Mouse (Mus musculus) liver, embryonic 12.5 days (tissue): ENCODE measurements around the gene Arhgap8. TPM values are rescaled to one million over a fixed set of nuclear protein-coding genes. Genes with fewer than 3 reads are reported as not detected.
"Not testable (repeated sequence)": the region's sequence is repeated elsewhere in the genome, so short reads cannot be mapped to it uniquely, and the experiment has no call there.

Experiments used
- ATAC-seq: fragments of 200-750 bp; cut with Nextera tagmentation; 2 replicates; pipeline ENCODE4 v1.8.0; 2017; ENCODE audit warnings: moderate number of reproducible peaks, mild to moderate bottlenecking, moderate library complexity
- H3K27ac ChIP-seq: fragments of 300-500 bp; sonication (generic); 2 replicates; pipeline ENCODE4 v1.5.1; 2016; ENCODE audit warnings: mild to moderate bottlenecking
- H3K27me3 ChIP-seq: fragments of 300-500 bp; sonication (generic); replicated peaks from 2 replicates; pipeline ENCODE4 v1.6.1; 2016; ENCODE audit warnings: mild to moderate bottlenecking, moderate library complexity
- H3K36me3 ChIP-seq: fragments of 300-500 bp; sonication (generic); 2 replicates; pipeline ENCODE4 v1.6.1; 2016; ENCODE audit warnings: mild to moderate bottlenecking, moderate library complexity
- H3K4me1 ChIP-seq: fragments of 300-500 bp; sonication (generic); 2 replicates; pipeline ENCODE4 v1.6.1; 2016
- H3K4me2 ChIP-seq: fragments of 300-500 bp; sonication (generic); 2 replicates; pipeline ENCODE4 v1.6.1; 2016; ENCODE audit warnings: mild to moderate bottlenecking, moderate library complexity
- H3K4me3 ChIP-seq: fragments of 300-500 bp; sonication (generic); 2 replicates; pipeline ENCODE4 v1.5.1; 2016; ENCODE audit warnings: mild to moderate bottlenecking, moderate library complexity
- H3K9ac ChIP-seq: fragments of 300-500 bp; sonication (generic); 2 replicates; pipeline ENCODE4 v1.6.1; 2016; ENCODE audit warnings: mild to moderate bottlenecking, moderate library complexity
- H3K9me3 ChIP-seq: fragments of 300-500 bp; sonication (generic); replicated peaks from 2 replicates; pipeline ENCODE4 v1.6.1; 2016; ENCODE audit warnings: mild to moderate bottlenecking, moderate library complexity
- WGBS: fragments of 180-500 bp; shearing (Covaris S2); methylation state at CpG from one replicate; pipeline ENCODE4 v1.1.7; 2016; ENCODE audit not compliant: insufficient replicate concordance; 5-methylcytosine and 5-hydroxymethylcytosine counted together
- polyA plus RNA-seq: library from polyadenylated mRNA; unstranded; fragments of >200 nt; fragmentation: Nextera tagmentation; extraction: Ambion mirVana; gene quantifications from 2 replicates; pipeline ENCODE4 v1.2.1, GENCODE M21; 2016

Gene Arhgap8
- polyA plus RNA-seq, 1 experiment from 2014 or later: 0.88 TPM

DNA sequence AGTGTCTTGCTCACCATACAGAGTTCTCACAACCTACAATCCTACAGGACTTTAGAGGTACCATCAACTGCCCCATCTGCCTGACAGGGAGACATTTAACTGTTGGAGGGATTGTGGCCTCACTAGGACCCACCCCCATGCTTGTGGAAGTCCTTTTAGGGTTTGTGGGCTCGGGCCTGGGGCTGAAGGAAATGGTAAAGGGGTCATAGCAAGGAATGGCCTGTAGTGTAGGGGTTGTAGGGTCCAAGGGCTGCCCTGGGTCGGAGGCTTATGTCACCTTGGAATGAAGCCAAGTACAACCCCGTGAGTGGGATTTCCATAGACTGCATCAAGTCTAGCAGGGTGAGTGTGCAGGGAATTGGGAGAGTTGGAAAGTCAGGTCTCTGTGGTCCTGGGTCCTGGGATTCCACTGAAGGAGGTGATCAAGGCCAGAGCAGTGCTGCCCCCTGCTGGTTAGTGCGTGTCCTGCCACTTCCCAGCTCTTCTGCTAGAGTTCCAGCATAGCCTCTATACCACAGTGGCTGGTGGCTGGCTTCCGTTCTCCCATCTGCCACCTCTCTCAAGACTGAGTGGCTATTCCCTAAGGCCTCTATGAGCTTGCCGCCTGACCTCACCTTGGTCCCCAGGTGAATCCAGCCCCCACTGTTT lies 19.6 kb upstream of the Arhgap8 start:
- Histone ChIP-seq H3K36me3 (peaks cover 41% of the 10 kb centered on the region), H3K27ac (no peak overlapping the region), H3K9me3 (no peaks in the 10 kb centered on the region), H3K4me1 (no peaks in the 10 kb centered on the region), H3K9ac (no peak overlapping the region), H3K27me3 (no peaks in the 10 kb centered on the region), H3K4me2 (no peak overlapping the region), H3K4me3 (no peak overlapping the region)
- 40% methylated on average over 6 of the region's 6 CpGs for WGBS
- ATAC-seq: 0 out of 2 replicates have a peak, but pooled peaks have one; percentile 9

- Histone ChIP-seq H3K4me3 (no peak overlapping the region), H3K4me1 (no peaks in the 10 kb centered on the region), H3K9ac (no peak overlapping the region), H3K36me3 (peaks cover 36% of the 10 kb centered on the region), H3K27ac (no peak overlapping the region), H3K9me3 (no peaks in the 10 kb centered on the region), H3K27me3 (no peaks in the 10 kb centered on the region), H3K4me2 (no peak overlapping the region)
- ATAC-seq: no peak
- WGBS: 36% methylated on average over 4 of the region's 4 CpGs
Measured at GRCm38 (mm10) chr15:84701947-84702346, 17.9 kb upstream of the Arhgap8 start.

DNA sequence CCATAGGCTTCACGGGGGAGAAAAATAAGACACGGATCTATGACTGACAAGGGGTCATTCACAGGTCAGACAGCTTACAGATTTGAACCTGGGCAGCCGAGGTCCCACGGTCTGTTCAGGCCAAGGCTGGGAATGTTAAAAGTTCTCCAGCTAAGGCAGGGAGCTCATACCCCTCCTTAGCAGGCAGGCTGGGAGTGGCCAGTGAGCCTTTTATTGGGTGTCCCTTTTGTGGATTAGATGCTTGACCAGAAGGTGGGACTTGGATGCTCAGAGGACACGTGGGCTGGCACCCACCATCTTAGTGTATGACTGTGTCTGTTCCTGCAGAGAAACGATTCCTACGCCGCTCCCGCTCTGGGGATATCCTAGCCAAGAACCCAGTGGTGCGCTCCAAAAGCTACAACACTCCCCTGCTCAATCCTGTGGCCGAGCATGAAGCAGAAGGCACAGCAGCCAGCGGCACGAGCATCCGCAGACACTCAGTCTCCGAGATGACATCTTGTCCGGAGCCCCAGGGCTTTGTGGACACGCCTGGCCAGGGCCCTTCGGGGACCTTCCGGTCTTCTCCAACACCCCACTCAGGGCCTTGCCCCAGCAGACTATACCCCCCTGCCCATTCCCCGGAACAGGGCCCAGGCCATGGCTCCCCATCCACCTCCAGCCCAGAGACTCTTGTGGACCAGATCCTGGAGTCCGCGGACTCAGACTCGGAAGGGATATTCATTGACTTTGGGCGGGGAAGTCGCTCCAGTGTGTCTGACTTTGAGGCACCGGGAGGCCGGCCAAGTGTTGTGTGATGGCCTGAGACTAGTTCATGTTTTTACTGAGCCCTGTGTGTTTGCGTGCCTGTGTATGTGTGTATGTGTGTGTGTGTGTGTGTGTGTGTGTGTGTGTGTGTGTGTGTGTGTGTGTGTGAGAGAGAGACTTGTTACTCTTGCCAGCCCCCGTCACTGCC lies 17.2 kb upstream of the Arhgap8 start:
- Histone ChIP-seq H3K36me3 (peaks cover 32% of the 10 kb centered on the region), H3K4me2 (no peak overlapping the region), H3K4me1 (no peaks in the 10 kb centered on the region), H3K9me3 (no peaks in the 10 kb centered on the region), H3K9ac (no peak overlapping the region), H3K27ac (no peak overlapping the region), H3K4me3 (no peak overlapping the region), H3K27me3 (no peaks in the 10 kb centered on the region)
- WGBS: 80% methylated on average over 29 of the region's 29 CpGs
- no peak for ATAC-seq

- no peak overlapping the region for H3K4me2 ChIP-seq
- WGBS: 69% methylated on average over 7 of the region's 7 CpGs
- no peaks in the 10 kb centered on the region for H3K4me1 ChIP-seq
- no peaks in the 10 kb centered on the region for H3K9me3 ChIP-seq
- H3K27me3 ChIP-seq: no peaks in the 10 kb centered on the region
- no peak for ATAC-seq
- H3K36me3 ChIP-seq: peaks cover 32% of the 10 kb centered on the region
- H3K4me3 ChIP-seq: no peak overlapping the region
- H3K27ac ChIP-seq: no peak overlapping the region
- no peak overlapping the region for H3K9ac ChIP-seq
Measured at GRCm38 (mm10) chr15:84703992-84704391, 15.9 kb upstream of the Arhgap8 start.

- no peak for ATAC-seq
- Histone ChIP-seq H3K4me3 (no peak overlapping the region), H3K36me3 (peaks cover 25% of the 10 kb centered on the region), H3K27me3 (no peaks in the 10 kb centered on the region), H3K9ac (no peak overlapping the region), H3K4me2 (no peak overlapping the region), H3K9me3 (no peaks in the 10 kb centered on the region), H3K4me1 (no peaks in the 10 kb centered on the region), H3K27ac (no peak overlapping the region)
- 72% methylated on average over 6 of the region's 6 CpGs for WGBS
Measured at GRCm38 (mm10) chr15:84705351-84705901, 14.4 kb upstream of the Arhgap8 start.

DNA sequence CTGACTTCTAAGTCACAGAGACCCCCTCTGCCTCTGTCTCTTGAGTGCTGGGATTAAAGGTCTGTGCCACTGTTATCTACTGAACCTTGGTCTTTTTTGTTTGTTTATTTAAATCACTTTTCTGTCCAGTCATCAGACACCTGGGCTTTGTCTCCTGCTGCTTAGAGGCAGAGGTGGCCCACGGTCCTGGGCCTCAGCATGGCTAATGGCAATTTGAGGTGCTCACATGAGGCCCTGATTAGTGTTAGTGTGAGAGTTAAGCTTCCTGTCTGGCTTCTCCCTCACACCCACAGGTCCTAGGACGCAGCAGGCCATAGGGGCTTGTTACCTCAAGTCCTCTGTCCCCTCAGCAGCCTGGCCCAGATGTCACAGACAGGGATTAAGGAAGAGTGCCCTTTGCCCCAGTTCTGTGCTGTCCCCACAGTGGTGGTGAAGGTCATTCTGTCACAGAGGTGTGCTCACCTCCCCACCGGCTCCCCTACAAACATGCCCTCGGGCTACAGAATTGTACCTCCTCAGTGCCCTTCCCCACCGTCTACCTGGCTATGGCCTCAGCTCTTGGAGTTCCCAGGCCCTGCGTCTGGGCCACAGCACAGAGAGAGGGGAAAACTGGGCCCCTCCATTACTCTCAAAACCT lies 12.8 kb upstream of the Arhgap8 start:
- Histone ChIP-seq H3K9me3 (no peaks in the 10 kb centered on the region), H3K27me3 (no peaks in the 10 kb centered on the region), H3K36me3 (peaks cover 14% of the 10 kb centered on the region), H3K27ac (no peak overlapping the region), H3K4me2 (no peak overlapping the region), H3K4me3 (no peak overlapping the region), H3K9ac (no peak overlapping the region), H3K4me1 (no peaks in the 10 kb centered on the region)
- 0 out of 2 replicates have a peak, but pooled peaks have one; percentile 31 for ATAC-seq
- WGBS: 53% methylated on average over 6 of the region's 6 CpGs

GRCm38 (mm10) chr15:84712566-84713405 lies 7.1 kb upstream of the Arhgap8 start:
- Histone ChIP-seq H3K9me3 (no peaks in the 10 kb centered on the region), H3K27ac (no peak overlapping the region), H3K4me2 (no peak overlapping the region), H3K27me3 (peaks cover 26% of the 10 kb centered on the region), H3K9ac (no peak overlapping the region), H3K4me1 (peaks cover 6% of the 10 kb centered on the region; the same call in 1 of the 2 replicates), H3K36me3 (no peaks in the 10 kb centered on the region), H3K4me3 (no peak overlapping the region)
- ATAC-seq: no peak
- 42% methylated on average over 14 of the region's 14 CpGs for WGBS

- no peaks in the 10 kb centered on the region for H3K9me3 ChIP-seq
- H3K27me3 ChIP-seq: peaks cover 44% of the 10 kb centered on the region
- peak overlapping the region; percentile 55 for H3K27ac ChIP-seq
- H3K9ac ChIP-seq: no peak overlapping the region
- H3K36me3 ChIP-seq: no peaks in the 10 kb centered on the region
- peak overlapping the region; percentile 43 for H3K4me2 ChIP-seq
- H3K4me1 ChIP-seq: peaks cover 11% of the 10 kb centered on the region; the same call in 1 of the 2 replicates
- under 1% methylated on average over 17 of the region's 17 CpGs for WGBS
- ATAC-seq: peak; percentile 42; the same call in 1 of the 2 replicates
- H3K4me3 ChIP-seq: peak overlapping the region; percentile 1; the same call in 1 of the 2 replicates
Measured at GRCm38 (mm10) chr15:84714730-84715129, 5.1 kb upstream of the Arhgap8 start.

DNA sequence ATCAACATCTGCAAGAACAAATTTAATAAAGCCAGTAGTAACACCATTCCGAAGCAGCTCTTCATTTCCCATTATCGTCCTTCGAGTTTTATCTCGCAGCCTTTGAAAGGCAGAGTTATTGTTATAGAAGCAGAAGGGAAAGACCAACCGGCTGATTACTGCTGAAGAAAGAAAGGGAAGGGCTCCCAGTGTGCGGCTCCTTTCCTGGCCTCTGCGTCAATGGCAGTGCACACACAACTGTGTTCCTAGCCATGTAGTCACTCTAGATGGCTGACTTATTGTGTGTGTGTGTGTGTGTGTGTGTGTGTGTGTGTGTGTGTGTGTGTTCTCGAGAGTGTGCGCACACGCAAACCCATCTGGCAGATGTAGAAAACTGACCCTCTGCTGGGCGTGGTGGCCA lies 4.7 kb upstream of the Arhgap8 start:
- peak overlapping the region; percentile 55 for H3K27ac ChIP-seq
- no peak overlapping the region for H3K9ac ChIP-seq
- 20% methylated on average over 11 of the region's 11 CpGs for WGBS

DNA sequence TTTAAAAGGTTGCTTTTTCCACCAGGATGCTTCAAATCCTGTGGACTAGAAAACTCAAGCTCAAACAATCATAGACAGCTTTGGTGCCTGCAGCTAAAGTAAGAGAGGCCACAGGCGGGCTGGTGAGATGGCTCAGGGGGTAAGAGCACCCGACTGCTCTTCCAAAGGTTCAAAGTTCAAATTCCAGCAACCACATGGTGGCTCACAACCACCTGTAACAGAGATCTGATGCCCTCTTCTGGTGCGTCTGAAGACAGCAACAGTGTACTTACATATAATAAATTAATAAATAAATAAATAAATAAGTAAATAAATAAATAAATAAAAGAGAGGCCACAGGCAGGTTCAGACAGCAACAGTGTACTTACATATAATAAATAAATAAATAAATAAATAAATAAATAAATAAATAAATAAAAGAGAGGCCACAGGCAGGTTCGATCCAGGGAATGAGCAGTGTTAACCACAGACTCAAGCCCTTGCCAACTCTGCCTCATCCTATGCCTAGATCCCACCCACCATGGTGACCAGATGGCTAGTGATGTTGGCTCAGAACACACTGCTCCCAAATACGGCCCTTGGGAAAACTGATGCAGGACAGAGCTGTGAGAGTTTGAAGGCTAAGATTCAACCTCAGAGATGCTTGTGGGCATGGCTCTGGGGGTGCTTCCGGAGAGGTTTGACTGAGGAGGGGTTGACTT lies 2.1 kb upstream of the Arhgap8 start:
- H3K4me2 ChIP-seq, H3K9me3 ChIP-seq, ATAC-seq, H3K9ac ChIP-seq, H3K36me3 ChIP-seq, H3K4me3 ChIP-seq, H3K27ac ChIP-seq: not testable (repeated sequence)
- 43% methylated on average over 6 of the region's 6 CpGs for WGBS
- Histone ChIP-seq H3K4me1 (peaks cover 21% of the 10 kb centered on the region; the same call in 1 of the 2 replicates), H3K27me3 (peaks cover 68% of the 10 kb centered on the region)

More for the DNA sequence above, 4.7 kb upstream of the Arhgap8 start:
- ATAC-seq: no peak
- Histone ChIP-seq H3K4me2 (peak overlapping the region; percentile 43), H3K36me3 (no peaks in the 10 kb centered on the region), H3K9me3 (no peaks in the 10 kb centered on the region), H3K4me3 (peak overlapping the region; percentile 1; the same call in 1 of the 2 replicates), H3K27me3 (peaks cover 48% of the 10 kb centered on the region), H3K4me1 (peaks cover 15% of the 10 kb centered on the region; the same call in 1 of the 2 replicates)
